Mouse (Mus musculus): ENCODE results near the gene Tgfb1i1. TPM values are rescaled to one million over a fixed set of nuclear protein-coding genes. Genes with fewer than 3 reads are reported as not detected.

The Tgfb1i1 gene
- total and polyA plus RNA-seq, 3 experiments = 0.36 TPM; not detected in 2

DNA sequence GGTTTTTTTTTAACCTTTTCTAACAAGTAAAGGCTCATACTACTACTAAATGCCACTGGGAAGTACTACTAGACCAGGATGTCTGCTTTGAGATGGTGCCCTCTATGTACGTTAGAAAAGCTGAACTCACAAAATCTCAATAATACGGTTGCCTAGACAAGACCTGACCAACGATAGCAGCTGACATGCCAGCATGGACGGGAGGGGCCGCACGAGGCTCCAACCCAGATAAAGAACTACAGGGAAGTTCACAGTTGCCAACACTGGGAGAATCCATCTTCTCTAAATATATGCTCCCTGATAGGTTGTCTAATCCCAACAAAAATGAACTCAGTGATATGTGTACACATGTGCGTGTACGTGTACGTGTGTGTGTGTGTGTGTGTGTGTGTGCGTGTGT lies 48.2 kb downstream of the Tgfb1i1 start:
- no peak for TF ChIP-seq E2F4 (IDR thresholded peaks at IDR 0.05; ENCODE audit: insufficient replicate concordance, low read depth, low read length)
- no peak for TF ChIP-seq ZMIZ1 (IDR thresholded peaks at IDR 0.05; ENCODE audit: low read depth, low read length)
- no peak for TF ChIP-seq TCF12 (IDR thresholded peaks at IDR 0.05; ENCODE audit: low read depth, low read length)
- TF ChIP-seq POLR2AphosphoS2 (IDR thresholded peaks at IDR 0.05; ENCODE audit: low read depth, low read length) = no peak
- dilution Hi-C loops (cut with MboI; ENCODE audit: extremely low pct_ligation_motif_present, extremely low pct_unique_long_range_greater_than_20kb, low sequenced_read_pairs) (no loop called here), in situ Hi-C loops (cut with MboI; ENCODE audit: low pct_ligation_motif_present, low pct_unique_long_range_greater_than_20kb, low sequenced_read_pairs) (no loop called here)
- Histone ChIP-seq H3K4me2 (ENCODE audit: insufficient read depth, low read depth, poor library complexity, severe bottlenecking) (no peak overlapping the region), H3K27ac (ENCODE audit: insufficient read depth, low read depth) (no peak overlapping the region), H3K4me1 (ENCODE audit: control insufficient read depth in 1 of 2, insufficient read depth in 2 of 2) (peaks cover 4 to 20% of the 10 kb centered on the region in 2 experiments; a peak in 3 of 4 replicates), H3K79me2 (replicated peaks; ENCODE audit: control insufficient read depth, extremely low read depth, insufficient read depth, poor library complexity, severe bottlenecking) (no peaks in the 10 kb centered on the region), H3K9me3 (replicated peaks; ENCODE audit: low read length) (no peaks in the 10 kb centered on the region), H3K9ac (ENCODE audit: insufficient read depth, low read depth) (no peak overlapping the region), H3K36me3 (replicated peaks in 1 of 2; ENCODE audit: control insufficient read depth in 1 of 2, insufficient read depth in 1 of 2, low read length in 1 of 2) (peaks cover 6 to 42% of the 10 kb centered on the region in 2 experiments), H3K27me3 (replicated peaks) (no peaks in the 10 kb centered on the region), H3K4me3 (replicated peaks in 1 of 3; ENCODE audit: low read depth in 2 of 3, low read length in 2 of 3, poor library complexity in 1 of 3) (no peak overlapping the region)
- no peak for DNase-seq (ENCODE audit: extremely low read depth)

DNA sequence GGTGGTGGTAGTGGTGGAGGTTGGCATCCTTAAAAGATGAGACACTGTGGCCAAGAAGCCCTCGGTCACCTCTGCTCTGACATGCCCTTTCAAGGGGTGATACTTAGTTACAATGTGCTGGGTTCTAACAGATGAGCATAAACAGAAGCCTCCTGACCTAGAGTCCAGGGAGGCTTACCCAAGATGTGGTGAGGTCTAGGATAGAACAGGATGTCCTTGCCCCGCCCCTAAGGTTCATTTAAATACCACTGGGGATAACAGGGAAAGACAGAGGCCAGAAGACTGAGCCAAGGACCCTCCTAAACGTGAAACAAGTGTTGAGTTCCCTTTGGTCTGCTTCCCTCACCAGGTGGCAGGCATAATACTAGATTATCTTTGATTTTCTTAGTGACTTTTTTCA lies 49.9 kb downstream of the Tgfb1i1 start:
- Histone ChIP-seq H3K9ac (ENCODE audit: insufficient read depth, low read depth) (no peak overlapping the region), H3K36me3 (replicated peaks in 1 of 2; ENCODE audit: control insufficient read depth in 1 of 2, insufficient read depth in 1 of 2, low read length in 1 of 2) (peaks cover 0 to 25% of the 10 kb centered on the region in 2 experiments), H3K79me2 (replicated peaks; ENCODE audit: control insufficient read depth, extremely low read depth, insufficient read depth, poor library complexity, severe bottlenecking) (no peaks in the 10 kb centered on the region), H3K4me1 (ENCODE audit: control insufficient read depth in 1 of 2, insufficient read depth in 2 of 2) (peaks cover 4 to 20% of the 10 kb centered on the region in 2 experiments; a peak in 3 of 4 replicates), H3K4me2 (ENCODE audit: insufficient read depth, low read depth, poor library complexity, severe bottlenecking) (no peak overlapping the region), H3K27ac (ENCODE audit: insufficient read depth, low read depth) (no peak overlapping the region), H3K4me3 (replicated peaks in 1 of 3; ENCODE audit: low read depth in 2 of 3, low read length in 2 of 3, poor library complexity in 1 of 3) (no peak overlapping the region), H3K9me3 (replicated peaks; ENCODE audit: low read length) (no peaks in the 10 kb centered on the region), H3K27me3 (replicated peaks) (peaks cover 16% of the 10 kb centered on the region)
- in situ Hi-C loops (cut with MboI; ENCODE audit: low pct_ligation_motif_present, low pct_unique_long_range_greater_than_20kb, low sequenced_read_pairs) (no loop called here), dilution Hi-C loops (cut with MboI; ENCODE audit: extremely low pct_ligation_motif_present, extremely low pct_unique_long_range_greater_than_20kb, low sequenced_read_pairs) (no loop called here)
- TF ChIP-seq ZMIZ1 (IDR thresholded peaks at IDR 0.05; ENCODE audit: low read depth, low read length) (no peak), TBP (conservative IDR thresholded peaks at IDR 0.05; ENCODE audit: low read depth, low read length) (no peak), BHLHE40 (IDR thresholded peaks at IDR 0.05; ENCODE audit: low read depth, low read length) (no peak), JUND (conservative IDR thresholded peaks at IDR 0.05; ENCODE audit: low read depth, low read length) (no peak), ZKSCAN1 (IDR thresholded peaks at IDR 0.05; ENCODE audit: borderline replicate concordance, low read depth, low read length) (no peak), POLR2AphosphoS2 (IDR thresholded peaks at IDR 0.05; ENCODE audit: low read depth, low read length) (no peak), SMC3 (IDR thresholded peaks at IDR 0.05; ENCODE audit: low read depth, low read length) (no peak), ZNF384 (IDR thresholded peaks at IDR 0.05; ENCODE audit: low read depth, low read length) (no peak), RCOR1 (conservative IDR thresholded peaks at IDR 0.05; ENCODE audit: low read depth, low read length) (no peak), MXI1 (IDR thresholded peaks at IDR 0.05; ENCODE audit: low read depth, low read length) (no peak), CHD2 (IDR thresholded peaks at IDR 0.05; ENCODE audit: low read length) (no peak), USF2 (conservative IDR thresholded peaks at IDR 0.05; ENCODE audit: low read depth, low read length) (no peak), ETS1 (conservative IDR thresholded peaks at IDR 0.05; ENCODE audit: low read depth, low read length) (no peak), CTCF (conservative IDR thresholded peaks at IDR 0.05 in 1 of 2, IDR thresholded peaks at IDR 0.05 in 1 of 2; ENCODE audit: low read depth in 2 of 2, low read length in 2 of 2) (no peak), MYC (IDR thresholded peaks at IDR 0.05; ENCODE audit: low read depth, low read length) (no peak), IRF4 (IDR thresholded peaks at IDR 0.05; ENCODE audit: low read depth, low read length) (no peak)
- no peak for DNase-seq (ENCODE audit: extremely low read depth)

All from CH12.LX (cell line).